Mouse (Mus musculus) cerebellum, adult 2 months (tissue): ENCODE data around the gene Krt10. TPM values are rescaled to one million over a fixed set of nuclear protein-coding genes. Genes with fewer than 3 reads are reported as not detected.

Source experiments
- DNase-seq, 2 experiments: peaks; one replicate each; pipeline ENCODE4 v3.0.0; 2021
- H3K27ac ChIP-seq: fragments of 200-500 bp; 2 replicates; pipeline ENCODE4 v1.5.1; 2012; ENCODE audit warnings: low read length, control low read depth, inconsistent platforms; ENCODE audit not compliant: insufficient read depth
- H3K27me3 ChIP-seq: fragments of 200-500 bp; 2 replicates; pipeline ENCODE4 v1.6.1; 2012; ENCODE audit warnings: inconsistent platforms, mild to moderate bottlenecking, low read length, moderate library complexity; ENCODE audit not compliant: control insufficient read depth, insufficient read depth
- H3K4me1 ChIP-seq: fragments of 200-500 bp; 2 replicates; pipeline ENCODE4 v1.6.1; 2011; ENCODE audit warnings: low read length; ENCODE audit not compliant: control insufficient read depth, insufficient read depth
- H3K4me3 ChIP-seq: fragments of 200-500 bp; replicated peaks from 2 replicates; pipeline ENCODE3; 2011; ENCODE audit warnings: mild to moderate bottlenecking, low read depth, low read length, control low read depth; ENCODE audit not compliant: insufficient read depth
- CTCF ChIP-seq: fragments of 200-500 bp; IDR thresholded peaks from 2 replicates; pipeline ENCODE4 v1.5.1; 2011; ENCODE audit warnings: low read depth, mild to moderate bottlenecking, control low read depth, low read length, moderate library complexity, borderline replicate concordance; ENCODE audit not compliant: insufficient read depth
- POLR2A ChIP-seq: fragments of 200-500 bp; IDR thresholded peaks from 2 replicates; pipeline ENCODE4 v1.6.1; 2011; ENCODE audit warnings: low read length, control low read depth, borderline replicate concordance; ENCODE audit not compliant: insufficient read depth
- WGBS: fragments of 180-500 bp; shearing (Covaris S2); methylation state at CpG from one replicate; pipeline ENCODE4 v1.1.7; 2018; 5-methylcytosine and 5-hydroxymethylcytosine counted together
- polyA plus RNA-seq: library from polyadenylated mRNA; depleted of rRNA; stranded (reverse); fragments of >200 nt; gene quantifications from 2 replicates; pipeline ENCODE4 v1.2.3, GENCODE M21; 2012

Krt10 gene
- polyA plus RNA-seq, 1 experiment: 12.6 TPM

DNA sequence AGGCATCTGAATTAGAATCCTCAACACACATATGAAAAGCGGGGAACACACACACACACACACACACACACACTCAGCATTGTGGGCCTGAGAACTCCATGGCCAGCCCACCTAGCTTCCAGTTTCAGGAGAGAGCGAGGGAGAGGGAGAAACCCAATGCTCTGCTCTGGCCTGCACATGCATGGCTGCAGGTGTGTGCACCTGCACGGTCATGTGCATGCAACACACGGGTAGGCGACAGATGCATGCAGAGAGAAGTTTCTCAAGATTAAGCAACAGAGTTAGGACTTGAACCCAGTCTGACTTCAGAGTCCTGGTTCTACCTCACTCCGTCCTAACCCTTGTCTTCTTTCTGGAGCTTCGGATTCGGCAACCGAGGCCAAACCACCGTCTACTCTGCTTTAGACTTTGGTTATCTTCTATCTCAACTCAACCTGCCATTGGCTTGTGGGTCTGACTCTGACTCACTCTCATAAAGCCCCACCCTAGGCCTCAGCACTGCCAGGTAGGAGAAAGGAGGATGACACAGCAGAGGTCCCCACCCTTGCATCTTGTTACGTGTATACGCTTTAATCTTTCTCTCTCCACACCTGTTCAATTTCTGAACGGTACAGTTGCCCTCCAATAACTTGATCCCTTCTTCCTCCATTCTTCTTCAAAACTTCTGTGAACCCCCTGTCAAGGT, 25.4 kb upstream of the Krt10 start:
- no peak for DNase-seq
- TF ChIP-seq POLR2A: no peak
- no peak for TF ChIP-seq CTCF
- no peak overlapping the region for H3K27ac ChIP-seq
- H3K4me3 ChIP-seq: no peak overlapping the region
- WGBS: 92% methylated on average over 13 of the region's 13 CpGs
- H3K4me1 ChIP-seq: no peaks in the 10 kb centered on the region
- H3K27me3 ChIP-seq: no peaks in the 10 kb centered on the region

DNA sequence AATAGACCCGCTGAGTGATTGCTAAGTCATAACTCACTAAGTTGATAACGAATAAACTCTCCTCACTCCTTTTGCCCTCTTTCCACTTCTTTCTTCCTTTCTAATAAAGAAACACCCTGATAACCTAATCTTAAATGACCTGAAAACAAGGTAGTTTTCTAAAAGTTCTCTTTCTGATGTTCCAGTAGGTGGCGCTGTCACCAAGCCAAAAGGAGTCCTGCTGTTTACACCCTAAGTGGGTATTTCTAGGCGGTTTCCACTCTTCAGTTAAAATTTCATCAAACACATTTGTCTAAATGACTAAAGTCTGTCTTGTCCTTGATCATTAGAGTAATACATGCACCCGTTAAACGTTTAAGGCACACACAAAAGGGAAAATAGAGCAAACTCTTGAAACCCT, 24.1 kb upstream of the Krt10 start:
- 20% methylated on average over 6 of the region's 6 CpGs for WGBS
- Histone ChIP-seq H3K27me3 (no peaks in the 10 kb centered on the region), H3K27ac (no peak overlapping the region), H3K4me3 (no peak overlapping the region), H3K4me1 (no peaks in the 10 kb centered on the region)
- TF ChIP-seq CTCF (no peak), POLR2A (no peak)
- DNase-seq: no peak

DNA sequence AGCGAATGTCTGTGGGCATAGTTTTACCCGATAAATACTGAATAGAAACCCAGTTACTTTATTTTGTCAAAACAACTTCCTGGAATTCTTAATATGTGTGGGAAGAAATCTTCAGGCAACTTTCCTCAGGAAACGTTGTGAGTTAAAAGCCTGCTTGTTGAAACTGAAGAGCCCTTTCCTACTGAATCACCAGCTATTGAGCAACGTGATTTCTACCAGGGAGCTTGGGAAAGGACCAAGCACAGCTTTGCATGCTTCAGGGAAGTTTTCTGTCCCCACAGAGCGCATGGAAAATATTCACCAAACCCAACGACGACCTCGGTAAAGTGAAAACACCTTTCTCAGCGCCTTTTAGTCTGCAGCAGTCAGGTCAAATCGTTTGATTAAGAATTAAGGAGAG, 17.0 kb upstream of the Krt10 start:
- no peak for DNase-seq
- WGBS: 78% methylated on average over 10 of the region's 10 CpGs
- TF ChIP-seq CTCF (no peak), POLR2A (no peak)
- Histone ChIP-seq H3K4me1 (no peaks in the 10 kb centered on the region), H3K4me3 (no peak overlapping the region), H3K27me3 (no peaks in the 10 kb centered on the region; the same call in 1 of the 2 replicates), H3K27ac (no peak overlapping the region)

DNA sequence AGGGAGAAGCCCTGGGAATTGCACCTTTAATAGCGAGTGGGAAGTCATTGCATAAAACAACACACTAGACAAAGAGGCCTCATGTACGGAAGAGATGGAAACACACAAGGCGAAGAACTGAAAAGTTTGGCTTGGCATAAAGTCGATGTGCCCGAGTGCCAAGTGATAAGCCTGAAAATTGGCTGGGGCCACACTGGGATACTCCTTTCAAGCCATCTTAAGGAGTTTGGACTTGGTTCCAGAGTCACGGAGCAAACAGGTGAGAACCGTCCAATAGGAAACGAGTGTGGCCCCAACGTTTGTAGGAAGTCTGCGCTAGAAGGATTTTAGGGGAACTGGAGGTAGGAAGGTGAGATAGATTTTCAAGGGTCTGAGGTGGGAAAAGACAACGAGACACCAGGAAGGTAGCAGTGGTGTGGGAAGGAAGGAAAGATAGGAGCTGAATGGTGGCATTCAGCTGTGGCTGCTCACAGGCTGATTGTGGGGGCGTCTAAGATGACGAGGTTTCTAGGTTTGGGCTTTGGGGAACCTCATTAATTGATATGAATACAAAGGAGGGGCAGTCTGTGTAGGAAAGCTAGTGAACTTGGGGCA, 10.9 kb upstream of the Krt10 start:
- WGBS: 86% methylated on average over 13 of the region's 13 CpGs
- no peak for DNase-seq
- H3K27me3 ChIP-seq: no peaks in the 10 kb centered on the region; the same call in 1 of the 2 replicates
- no peak for TF ChIP-seq CTCF
- no peak for TF ChIP-seq POLR2A
- H3K4me1 ChIP-seq: no peaks in the 10 kb centered on the region
- H3K4me3 ChIP-seq: no peak overlapping the region
- H3K27ac ChIP-seq: no peak overlapping the region

DNA sequence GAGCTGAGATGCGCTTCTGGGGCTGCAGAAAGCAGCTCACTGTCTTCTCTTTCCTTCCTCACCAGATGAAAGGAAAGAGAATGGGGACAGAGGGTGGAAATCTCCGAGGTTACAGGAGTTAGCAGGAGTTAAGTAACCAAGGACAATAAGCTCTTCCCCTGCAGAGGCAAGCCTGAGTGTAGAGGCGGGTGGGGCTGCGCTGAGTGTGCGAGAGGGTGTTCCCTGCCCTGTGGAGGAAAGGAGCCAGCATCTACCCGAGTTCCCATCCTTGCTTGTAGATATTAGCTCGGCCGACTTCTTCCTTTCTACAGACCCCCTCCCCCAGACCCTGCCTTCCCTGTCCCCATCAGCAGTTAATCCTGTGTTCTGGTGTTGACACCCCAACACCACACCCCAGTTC, 9.7 kb upstream of the Krt10 start:
- Histone ChIP-seq H3K4me1 (no peaks in the 10 kb centered on the region), H3K4me3 (no peak overlapping the region), H3K27me3 (no peaks in the 10 kb centered on the region; the same call in 1 of the 2 replicates), H3K27ac (no peak overlapping the region)
- WGBS: 53% methylated on average over 8 of the region's 8 CpGs
- TF ChIP-seq CTCF (no peak), POLR2A (no peak)
- DNase-seq: no peak

DNA sequence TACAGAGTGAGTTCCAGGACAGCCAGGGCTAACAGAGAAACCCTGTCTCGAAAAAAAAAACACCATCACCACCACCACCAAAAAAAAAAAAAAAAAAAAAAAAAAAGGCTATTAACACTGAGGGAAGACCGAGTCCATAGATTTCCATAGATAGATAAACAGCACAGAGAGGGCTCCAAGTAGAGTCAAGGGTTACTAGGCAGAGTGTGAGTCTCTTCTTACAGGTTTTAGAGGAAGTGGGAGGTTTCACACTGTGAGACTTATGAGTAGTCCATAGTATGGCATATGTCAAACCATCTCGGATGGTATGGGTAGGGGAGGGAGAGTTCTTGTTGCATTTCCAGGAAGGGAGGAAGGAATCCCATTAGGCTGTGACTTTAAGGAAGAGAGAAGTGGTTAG, 8.9 kb upstream of the Krt10 start:
- Histone ChIP-seq H3K4me3 (no peak overlapping the region), H3K27me3 (no peaks in the 10 kb centered on the region; the same call in 1 of the 2 replicates), H3K4me1 (no peaks in the 10 kb centered on the region), H3K27ac (no peak overlapping the region)
- TF ChIP-seq CTCF (no peak), POLR2A (no peak)
- no peak for DNase-seq
- 63% methylated on average over 3 of the region's 3 CpGs for whole genome bisulfite sequencing

DNA sequence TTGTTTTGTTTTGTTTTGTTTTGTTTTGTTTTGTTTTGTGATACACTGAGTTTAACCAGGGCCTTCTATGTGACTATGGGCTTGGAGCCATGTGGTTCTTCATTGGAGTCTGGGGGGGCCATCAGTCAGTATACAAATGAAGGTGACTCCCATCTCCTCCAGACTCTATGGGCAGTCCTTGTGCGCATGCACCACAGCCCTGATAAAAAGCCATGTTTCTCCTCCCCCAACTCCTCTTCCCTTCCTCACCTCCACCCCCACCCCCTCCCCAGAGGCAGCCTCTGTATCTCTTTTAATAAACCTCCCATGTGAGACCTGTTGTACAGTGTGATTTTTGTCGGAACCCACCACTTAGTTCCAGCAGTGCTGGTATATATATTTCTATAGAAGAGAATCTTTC, 7.5 kb upstream of the Krt10 start:
- Histone ChIP-seq H3K4me1 (no peaks in the 10 kb centered on the region), H3K4me3 (no peak overlapping the region), H3K27ac (no peak overlapping the region), H3K27me3 (no peaks in the 10 kb centered on the region; the same call in 1 of the 2 replicates)
- TF ChIP-seq CTCF: no peak
- no peak for TF ChIP-seq POLR2A
- whole genome bisulfite sequencing: 86% methylated on average over 2 of the region's 2 CpGs
- no peak for DNase-seq

DNA sequence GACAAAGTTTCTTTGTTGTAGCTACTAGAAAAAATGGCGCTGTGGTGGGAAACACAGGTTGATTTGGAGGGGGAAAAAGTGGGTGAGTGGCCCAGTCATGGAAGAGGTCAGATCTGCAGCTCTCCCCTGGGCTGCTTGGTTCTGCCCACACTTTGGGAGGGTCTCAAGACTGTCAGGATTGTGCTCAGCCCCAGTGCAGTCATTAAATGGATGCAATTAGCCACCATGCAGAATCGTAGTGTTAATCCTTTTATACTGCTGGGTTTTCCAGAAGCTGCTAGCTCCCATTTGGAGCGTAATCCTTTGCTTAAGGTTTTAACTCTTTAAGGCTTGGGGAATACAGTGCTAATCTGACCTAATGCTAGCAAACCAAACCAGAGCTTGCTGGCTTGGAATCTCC, 6.9 kb upstream of the Krt10 start:
- H3K4me1 ChIP-seq: no peaks in the 10 kb centered on the region
- WGBS: 45% methylated on average over 3 of the region's 3 CpGs
- no peak overlapping the region for H3K27ac ChIP-seq
- H3K27me3 ChIP-seq: no peaks in the 10 kb centered on the region; the same call in 1 of the 2 replicates
- TF ChIP-seq CTCF: no peak
- TF ChIP-seq POLR2A: no peak
- no peak overlapping the region for H3K4me3 ChIP-seq
- DNase-seq: no peak
